ENCODE assay signal across 25 mouse cellular contexts in the genomic region with DNA sequence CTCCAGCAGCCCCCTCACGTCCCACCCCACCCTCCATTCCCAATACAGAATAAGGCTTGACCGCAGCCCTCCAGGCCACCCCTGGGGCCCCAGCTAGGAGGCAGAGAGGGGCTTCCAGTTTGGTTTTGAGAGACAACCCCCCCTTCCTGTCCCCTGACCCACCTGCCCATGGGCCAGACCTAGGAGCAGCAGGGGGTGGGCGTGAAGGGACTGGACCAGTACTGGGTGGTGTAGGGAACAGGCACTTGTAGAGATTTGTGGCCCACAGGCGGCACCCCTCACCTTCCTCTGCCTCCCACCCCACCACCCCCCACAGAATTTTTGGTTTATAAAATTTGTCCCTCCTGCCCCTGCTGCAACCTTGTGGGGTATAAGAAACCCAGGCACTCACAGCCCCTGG. TPM values are rescaled to one million over a fixed set of nuclear protein-coding genes. Genes with fewer than 3 reads are reported as not detected.
DNase-seq lines count a peak whose midpoint lies in the region; ATAC-seq and TF ChIP-seq lines count a peak whose summit lies in the region.
"Had no signal": no experiment of that assay in that cellular context is flagged by ENCODE, and none has a peak within 500 bp of the region (broad histone marks: within the 10 kb centered on the region; RNA-seq: fewer than 3 reads in every experiment).

No protein-coding gene starts in this region.

- no peaks in the 10 kb centered on the region for H3K27me3 ChIP-seq in forebrain, embryonic 11.5 days (ENCODE audit: control insufficient read depth, insufficient read depth, low read length)
- H3K27me3 ChIP-seq in forebrain, embryonic 10.5 days (ENCODE audit: poor library complexity, severe bottlenecking): no peaks in the 10 kb centered on the region
- no peaks in the 10 kb centered on the region for H3K27me3 ChIP-seq in kidney, adult 2 months (replicated peaks; ENCODE audit: control insufficient read depth, insufficient read depth, low read length)
- no peaks in the 10 kb centered on the region for H3K27me3 ChIP-seq in midbrain, embryonic 12.5 days
- no peaks in the 10 kb centered on the region for H3K27me3 ChIP-seq in midbrain, embryonic 14.5 days (ENCODE audit: control insufficient read depth, insufficient read depth, low read length)
- H3K27me3 ChIP-seq in limb, embryonic 12.5 days: no peaks in the 10 kb centered on the region
- H3K27me3 ChIP-seq: heart, embryonic 15.5 days had no signal

- no peak overlapping the region for H3K27ac ChIP-seq in forebrain, embryonic 11.5 days (ENCODE audit: low read depth, low read length)
- H3K27ac ChIP-seq in forebrain, embryonic 10.5 days: no peak overlapping the region
- no peak overlapping the region for H3K27ac ChIP-seq in kidney, adult 2 months (ENCODE audit: insufficient read depth, low read depth, low read length)
- no peak overlapping the region for H3K27ac ChIP-seq in midbrain, embryonic 12.5 days (replicated peaks)
- no peak overlapping the region for H3K27ac ChIP-seq in midbrain, embryonic 14.5 days (replicated peaks; ENCODE audit: low read depth, low read length)
- H3K27ac ChIP-seq in limb, embryonic 12.5 days: 0 out of 2 replicates have a peak overlapping the region, but pooled peaks have one; percentile 23
- H3K27ac ChIP-seq: heart, adult 2 months; heart, embryonic 15.5 days; macrophage had no signal

- no peak for TF ChIP-seq CTCF in kidney, adult 2 months (conservative IDR thresholded peaks at IDR 0.05; ENCODE audit: insufficient read depth, insufficient read length, low read depth, low read length)

- no peaks in the 10 kb centered on the region for H3K9me3 ChIP-seq in forebrain, embryonic 11.5 days (ENCODE audit: control insufficient read depth, low read length)
- H3K9me3 ChIP-seq in forebrain, embryonic 10.5 days: no peaks in the 10 kb centered on the region
- no peaks in the 10 kb centered on the region for H3K9me3 ChIP-seq in midbrain, embryonic 12.5 days
- H3K9me3 ChIP-seq in midbrain, embryonic 14.5 days (ENCODE audit: control insufficient read depth, low read length): no peaks in the 10 kb centered on the region
- no peaks in the 10 kb centered on the region for H3K9me3 ChIP-seq in limb, embryonic 12.5 days
- H3K9me3 ChIP-seq: heart, embryonic 15.5 days had no signal

- WGBS in forebrain, embryonic 11.5 days: 91% methylated on average over 4 of the region's 4 CpGs
- 94% methylated on average over 4 of the region's 4 CpGs for WGBS in forebrain, embryonic 10.5 days
- WGBS in kidney, adult 2 months: 81% methylated on average over 4 of the region's 4 CpGs
- 91% methylated on average over 4 of the region's 4 CpGs for WGBS in midbrain, embryonic 12.5 days
- 95% methylated on average over 4 of the region's 4 CpGs for WGBS in midbrain, embryonic 14.5 days
- WGBS in limb, embryonic 12.5 days: 92% methylated on average over 4 of the region's 4 CpGs

- no peak overlapping the region for H3K4me2 ChIP-seq in forebrain, embryonic 11.5 days (ENCODE audit: low read depth, low read length, severe bottlenecking)
- no peak overlapping the region for H3K4me2 ChIP-seq in midbrain, embryonic 12.5 days (replicated peaks)
- H3K4me2 ChIP-seq in midbrain, embryonic 14.5 days (ENCODE audit: low read length): no peak overlapping the region
- H3K4me2 ChIP-seq in limb, embryonic 12.5 days: no peak overlapping the region
- H3K4me2 ChIP-seq: heart, embryonic 15.5 days; liver, embryonic 11.5 days; midbrain, embryonic 11.5 days had no signal

- no peak overlapping the region for H3K4me3 ChIP-seq in forebrain, embryonic 11.5 days (ENCODE audit: low read depth, low read length)
- H3K4me3 ChIP-seq in forebrain, embryonic 10.5 days: no peak overlapping the region
- no peak overlapping the region for H3K4me3 ChIP-seq in kidney, adult 2 months (ENCODE audit: insufficient read depth, low read depth, low read length)
- no peak overlapping the region for H3K4me3 ChIP-seq in midbrain, embryonic 12.5 days
- H3K4me3 ChIP-seq in midbrain, embryonic 14.5 days (replicated peaks; ENCODE audit: low read depth, low read length): no peak overlapping the region
- no peak overlapping the region for H3K4me3 ChIP-seq in limb, embryonic 12.5 days (replicated peaks)
- H3K4me3 ChIP-seq: erythroblast, embryonic 14.5 days; heart, adult 2 months; heart, embryonic 15.5 days had no signal

- peak; percentile 52 for DNase-seq in forebrain, embryonic 11.5 days (ENCODE audit: low spot score)
- DNase-seq in forebrain, embryonic 10.5 days (ENCODE audit: extremely low spot score, low spot score): no peak
- DNase-seq in kidney, adult 11 months: peak; percentile 6
- DNase-seq in kidney, adult 2 months: no peak
- no peak for DNase-seq in midbrain, embryonic 14.5 days
- DNase-seq: adrenal gland, adult 8-10 months; cerebellum, adult 9-11 months; gastrocnemius, postnatal 14 days; heart, adult 2 months; kidney, adult 18-20 months; kidney, postnatal 14 days; layer of hippocampus, adult 9-11 months; liver, postnatal 0 days; right cerebral cortex, postnatal 14 days had no signal

- peaks cover 12% of the 10 kb centered on the region for H3K36me3 ChIP-seq in forebrain, embryonic 11.5 days (ENCODE audit: control insufficient read depth, insufficient read depth, low read length)
- H3K36me3 ChIP-seq in forebrain, embryonic 10.5 days (replicated peaks): peaks cover 72% of the 10 kb centered on the region
- H3K36me3 ChIP-seq in kidney, adult 2 months (ENCODE audit: control insufficient read depth, insufficient read depth, low read length): peaks cover 2% of the 10 kb centered on the region; the same call in 1 of the 2 replicates
- H3K36me3 ChIP-seq in midbrain, embryonic 12.5 days: peaks cover 26% of the 10 kb centered on the region
- H3K36me3 ChIP-seq in midbrain, embryonic 14.5 days (ENCODE audit: control insufficient read depth, insufficient read depth, low read length): no peaks in the 10 kb centered on the region
- peaks cover 55% of the 10 kb centered on the region for H3K36me3 ChIP-seq in limb, embryonic 12.5 days

- no peak for ATAC-seq in forebrain, embryonic 11.5 days (replicated peaks; ENCODE audit: low FRiP score)
- ATAC-seq in midbrain, embryonic 12.5 days (ENCODE audit: low FRiP score, low read depth): no peak
- ATAC-seq in midbrain, embryonic 14.5 days (ENCODE audit: low FRiP score, low TSS enrichment): no peak
- no peak for ATAC-seq in limb, embryonic 12.5 days (ENCODE audit: insufficient number of reproducible peaks, insufficient read depth, low FRiP score, low TSS enrichment, low read depth)
- ATAC-seq in inflammation-experienced regulatory T-cells, adult 6 months: no peak
- ATAC-seq: CD4-positive, CD25-positive, alpha-beta regulatory T cell, adult 4 months; forebrain, embryonic 14.5 days; liver, postnatal 0 days; lung, postnatal 0 days had no signal

- TF ChIP-seq POLR2A in kidney, adult 2 months (IDR thresholded peaks at IDR 0.05; ENCODE audit: low read depth, low read length): no peak

- H3K4me1 ChIP-seq in forebrain, embryonic 11.5 days (replicated peaks; ENCODE audit: control insufficient read depth, insufficient read depth, low read length): peaks cover 21% of the 10 kb centered on the region
- H3K4me1 ChIP-seq in forebrain, embryonic 10.5 days: peaks cover 63% of the 10 kb centered on the region
- peaks cover 17% of the 10 kb centered on the region for H3K4me1 ChIP-seq in kidney, adult 2 months (ENCODE audit: control insufficient read depth, insufficient read depth, low read length)
- H3K4me1 ChIP-seq in midbrain, embryonic 12.5 days: peaks cover 45% of the 10 kb centered on the region
- peaks cover 29% of the 10 kb centered on the region for H3K4me1 ChIP-seq in midbrain, embryonic 14.5 days (ENCODE audit: control insufficient read depth, insufficient read depth, low read length)
- peaks cover 58% of the 10 kb centered on the region for H3K4me1 ChIP-seq in limb, embryonic 12.5 days (replicated peaks)

- H3K9ac ChIP-seq in forebrain, embryonic 11.5 days (ENCODE audit: low read length): no peak overlapping the region
- 0 out of 2 replicates have a peak overlapping the region, but pooled peaks have one; percentile 7 for H3K9ac ChIP-seq in midbrain, embryonic 12.5 days (replicated peaks)
- H3K9ac ChIP-seq in midbrain, embryonic 14.5 days (replicated peaks; ENCODE audit: low read length): no peak overlapping the region
- H3K9ac ChIP-seq in limb, embryonic 12.5 days (replicated peaks): no peak overlapping the region
- H3K9ac ChIP-seq: heart, embryonic 15.5 days; liver, postnatal 0 days had no signal

RNA-seq across cellular contexts. Expression of gene Gsk3a, which starts 5.7 kb away (rescaled TPM):
- polyA plus RNA-seq in forebrain, embryonic 11.5 days (2014; fragmentation: Nextera tagmentation; extraction: Ambion mirVana): 14.0 and 16.6 TPM in 2 replicates
- 10.7 and 10.8 TPM in 2 replicates for polyA plus RNA-seq in forebrain, embryonic 10.5 days (2016; fragmentation: Nextera tagmentation; extraction: Ambion mirVana)
- polyA plus RNA-seq in kidney, adult 2 months (2012; rRNA removed): 127 and 128 TPM in 2 replicates
- 17.9 and 19.0 TPM in 2 replicates for polyA plus RNA-seq in midbrain, embryonic 12.5 days (2016; fragmentation: Nextera tagmentation; extraction: Ambion mirVana)
- polyA plus RNA-seq in midbrain, embryonic 14.5 days (2014; fragmentation: Nextera tagmentation; extraction: Ambion mirVana): 20.7 and 26.0 TPM in 2 replicates
- polyA plus RNA-seq in limb, embryonic 12.5 days (2016; fragmentation: Nextera tagmentation; extraction: Ambion mirVana): 16.9 and 19.4 TPM in 2 replicates
- polyA plus RNA-seq in inflammation-experienced regulatory T-cells, adult 6 months (2017; shearing (Covaris generic)): 10 to 100 TPM in 1 of 3 experiments, 1 to 10 TPM in 2; 8.5 to 13.3 (median 8.9) TPM

RNA-seq across cellular contexts. Expression of gene Erf, which starts 7.2 kb away (rescaled TPM):
- polyA plus RNA-seq in forebrain, embryonic 11.5 days (2014; fragmentation: Nextera tagmentation; extraction: Ambion mirVana): 14.6 and 17.5 TPM in 2 replicates
- 8.4 and 10.1 TPM in 2 replicates for polyA plus RNA-seq in forebrain, embryonic 10.5 days (2016; fragmentation: Nextera tagmentation; extraction: Ambion mirVana)
- polyA plus RNA-seq in kidney, adult 2 months (2012; rRNA removed): 37.0 and 46.2 TPM in 2 replicates
- polyA plus RNA-seq in midbrain, embryonic 12.5 days (2016; fragmentation: Nextera tagmentation; extraction: Ambion mirVana): 8.8 and 10.0 TPM in 2 replicates
- 2.2 and 4.8 TPM in 2 replicates for polyA plus RNA-seq in midbrain, embryonic 14.5 days (2014; fragmentation: Nextera tagmentation; extraction: Ambion mirVana)
- polyA plus RNA-seq in limb, embryonic 12.5 days (2016; fragmentation: Nextera tagmentation; extraction: Ambion mirVana): 22.3 and 24.3 TPM in 2 replicates
- under 1 TPM; 0.34 to 0.70 (median 0.38) TPM for polyA plus RNA-seq in inflammation-experienced regulatory T-cells, adult 6 months (2017; shearing (Covaris generic))

RNA-seq across cellular contexts. Expression of gene Zfp526, which starts 22.1 kb away (rescaled TPM):
- polyA plus RNA-seq in forebrain, embryonic 11.5 days (2014; fragmentation: Nextera tagmentation; extraction: Ambion mirVana): 3.5 and 3.8 TPM in 2 replicates
- polyA plus RNA-seq in forebrain, embryonic 10.5 days (2016; fragmentation: Nextera tagmentation; extraction: Ambion mirVana): 2.6 and 2.9 TPM in 2 replicates
- 8.9 and 10.8 TPM in 2 replicates for polyA plus RNA-seq in kidney, adult 2 months (2012; rRNA removed)
- polyA plus RNA-seq in midbrain, embryonic 12.5 days (2016; fragmentation: Nextera tagmentation; extraction: Ambion mirVana): 2.3 and 2.5 TPM in 2 replicates
- 2.5 TPM in 2 replicates for polyA plus RNA-seq in midbrain, embryonic 14.5 days (2014; fragmentation: Nextera tagmentation; extraction: Ambion mirVana)
- 3.1 and 3.4 TPM in 2 replicates for polyA plus RNA-seq in limb, embryonic 12.5 days (2016; fragmentation: Nextera tagmentation; extraction: Ambion mirVana)
- 1 to 10 TPM; 2.2 to 4.0 (median 2.5) TPM for polyA plus RNA-seq in inflammation-experienced regulatory T-cells, adult 6 months (2017; shearing (Covaris generic))

RNA-seq across cellular contexts. Expression of gene Dedd2, which starts 22.9 kb away (rescaled TPM):
- 11.2 TPM in 2 replicates for polyA plus RNA-seq in forebrain, embryonic 11.5 days (2014; fragmentation: Nextera tagmentation; extraction: Ambion mirVana)
- 8.8 and 10.7 TPM in 2 replicates for polyA plus RNA-seq in forebrain, embryonic 10.5 days (2016; fragmentation: Nextera tagmentation; extraction: Ambion mirVana)
- polyA plus RNA-seq in kidney, adult 2 months (2012; rRNA removed): 34.8 and 43.7 TPM in 2 replicates
- 11.7 and 12.2 TPM in 2 replicates for polyA plus RNA-seq in midbrain, embryonic 12.5 days (2016; fragmentation: Nextera tagmentation; extraction: Ambion mirVana)
- 15.7 and 15.9 TPM in 2 replicates for polyA plus RNA-seq in midbrain, embryonic 14.5 days (2014; fragmentation: Nextera tagmentation; extraction: Ambion mirVana)
- 12.2 and 13.6 TPM in 2 replicates for polyA plus RNA-seq in limb, embryonic 12.5 days (2016; fragmentation: Nextera tagmentation; extraction: Ambion mirVana)
- 10 to 100 TPM; 24.6 to 26.2 (median 25.0) TPM for polyA plus RNA-seq in inflammation-experienced regulatory T-cells, adult 6 months (2017; shearing (Covaris generic))

RNA-seq across cellular contexts. Expression of gene Cic, which starts 24.1 kb away (rescaled TPM):
- 40.3 and 44.2 TPM in 2 replicates for polyA plus RNA-seq in forebrain, embryonic 11.5 days (2014; fragmentation: Nextera tagmentation; extraction: Ambion mirVana)
- polyA plus RNA-seq in forebrain, embryonic 10.5 days (2016; fragmentation: Nextera tagmentation; extraction: Ambion mirVana): 19.4 and 20.6 TPM in 2 replicates
- 41.8 and 41.9 TPM in 2 replicates for polyA plus RNA-seq in kidney, adult 2 months (2012; rRNA removed)
- polyA plus RNA-seq in midbrain, embryonic 12.5 days (2016; fragmentation: Nextera tagmentation; extraction: Ambion mirVana): 39.4 and 40.8 TPM in 2 replicates
- 47.3 and 52.0 TPM in 2 replicates for polyA plus RNA-seq in midbrain, embryonic 14.5 days (2014; fragmentation: Nextera tagmentation; extraction: Ambion mirVana)
- polyA plus RNA-seq in limb, embryonic 12.5 days (2016; fragmentation: Nextera tagmentation; extraction: Ambion mirVana): 34.9 and 38.7 TPM in 2 replicates
- polyA plus RNA-seq in inflammation-experienced regulatory T-cells, adult 6 months (2017; shearing (Covaris generic)): 10 to 100 TPM; 17.9 to 35.2 (median 21.6) TPM

Comparison
In these comparisons a context has a peak if more than half of its experiments do, and no peak if none do; other contexts are left out.
1. DNase-seq: peak in forebrain, embryonic 11.5 days (single experiment) and kidney, adult 11 months (single experiment); none in forebrain, embryonic 10.5 days (single experiment), kidney, adult 2 months (single experiment) and midbrain, embryonic 14.5 days (single experiment).